Mouse (Mus musculus) liver, embryonic 15.5 days (tissue): Measurements from ENCODE around the gene Kcnh4. TPM values are rescaled to one million over a fixed set of nuclear protein-coding genes. Genes with fewer than 3 reads are reported as not detected.

Source experiments
- ATAC-seq: fragments of 200-750 bp; cut with Nextera tagmentation; 2 replicates; pipeline ENCODE4 v1.8.0; 2017; ENCODE audit warnings: moderate number of reproducible peaks, mild to moderate bottlenecking, moderate library complexity; ENCODE audit not compliant: insufficient read depth
- H3K27ac ChIP-seq: fragments of 300-500 bp; sonication (generic); replicated peaks from 2 replicates; pipeline ENCODE4 v1.5.1; 2015; ENCODE audit warnings: mild to moderate bottlenecking, inconsistent platforms
- H3K27me3 ChIP-seq: fragments of 300-500 bp; sonication (generic); 2 replicates; pipeline ENCODE4 v1.6.1; 2015; ENCODE audit warnings: mild to moderate bottlenecking, inconsistent platforms
- H3K36me3 ChIP-seq: fragments of 300-500 bp; sonication (generic); replicated peaks from 2 replicates; pipeline ENCODE4 v1.6.1; 2015; ENCODE audit warnings: moderate library complexity, mild to moderate bottlenecking, inconsistent platforms
- H3K4me1 ChIP-seq: fragments of 300-500 bp; sonication (generic); replicated peaks from 2 replicates; pipeline ENCODE4 v1.6.1; 2015; ENCODE audit warnings: inconsistent platforms
- H3K4me2 ChIP-seq: fragments of 300-500 bp; sonication (generic); 2 replicates; pipeline ENCODE4 v1.6.1; 2015; ENCODE audit warnings: moderate library complexity, mild to moderate bottlenecking, inconsistent platforms
- H3K4me3 ChIP-seq: fragments of 300-500 bp; sonication (generic); replicated peaks from 2 replicates; pipeline ENCODE4 v1.5.1; 2015; ENCODE audit warnings: mild to moderate bottlenecking, inconsistent platforms
- H3K9ac ChIP-seq: fragments of 300-500 bp; sonication (generic); 2 replicates; pipeline ENCODE4 v1.6.1; 2015; ENCODE audit warnings: moderate library complexity, mild to moderate bottlenecking, inconsistent platforms
- H3K9me3 ChIP-seq: fragments of 300-500 bp; sonication (generic); replicated peaks from 2 replicates; pipeline ENCODE4 v1.6.1; 2016; ENCODE audit warnings: inconsistent platforms
- WGBS: fragments of 180-500 bp; shearing (Covaris S2); methylation state at CpG from one replicate; pipeline ENCODE4 v1.1.7; 2015; ENCODE audit warnings: mixed read lengths; ENCODE audit not compliant: insufficient replicate concordance; 5-methylcytosine and 5-hydroxymethylcytosine counted together
- polyA plus RNA-seq: library from polyadenylated mRNA; unstranded; fragments of >200 nt; fragmentation: Nextera tagmentation; extraction: Ambion mirVana; gene quantifications from 2 replicates; pipeline ENCODE4 v1.2.1, GENCODE M21; 2015

Kcnh4 gene
- polyA plus RNA-seq, 1 experiment from 2014 or later, result not detected

- peak within 1 kb of the TSS; percentile 81 for H3K4me2 ChIP-seq
- H3K4me1 ChIP-seq, result peaks cover 26% of the 10 kb centered on the region
- no peaks in the 10 kb centered on the region for H3K36me3 ChIP-seq
- no peaks in the 10 kb centered on the region for H3K9me3 ChIP-seq
- ATAC-seq, result no peak
- 70% methylated on average over 7 of the region's 7 CpGs for WGBS
- H3K9ac ChIP-seq, result no peak within 1 kb of the TSS; the same call in 1 of the 2 replicates
- peaks cover 54% of the 10 kb centered on the region for H3K27me3 ChIP-seq
- peak within 1 kb of the TSS; percentile 53 for H3K4me3 ChIP-seq
- no peak within 1 kb of the TSS for H3K27ac ChIP-seq
Observed at GRCm38 (mm10) chr11:100762831-100763230, 3.1 kb upstream of the Kcnh4 start, which contains the start of gene Hcrt. Hcrt (minus strand) TSS chr11:100762931.

GRCm38 (mm10) chr11:100761547-100762045 lies 1.9 kb upstream of the Kcnh4 start:
- peak overlapping the region; percentile 81 for H3K4me2 ChIP-seq
- H3K27ac ChIP-seq, result no peak overlapping the region
- peak overlapping the region; percentile 53 for H3K4me3 ChIP-seq
- no peaks in the 10 kb centered on the region for H3K9me3 ChIP-seq
- under 1% methylated on average over 27 of the region's 27 CpGs for WGBS
- peak; percentile 61 for ATAC-seq
- no peak overlapping the region; the same call in 1 of the 2 replicates for H3K9ac ChIP-seq
- no peaks in the 10 kb centered on the region for H3K36me3 ChIP-seq
- H3K4me1 ChIP-seq, result peaks cover 26% of the 10 kb centered on the region
- H3K27me3 ChIP-seq, result peaks cover 66% of the 10 kb centered on the region

GRCm38 (mm10) chr11:100758707-100759610 lies 783 bp downstream of the Kcnh4 start:
- no peak for ATAC-seq
- Histone ChIP-seq H3K9ac (no peak overlapping the region), H3K27me3 (peaks cover 92% of the 10 kb centered on the region), H3K4me1 (peaks cover 26% of the 10 kb centered on the region), H3K4me2 (peak overlapping the region; percentile 72), H3K36me3 (no peaks in the 10 kb centered on the region), H3K9me3 (no peaks in the 10 kb centered on the region), H3K27ac (no peak overlapping the region), H3K4me3 (peak overlapping the region; percentile 44)
- 3% methylated on average over 35 of the region's 35 CpGs for WGBS

- Histone ChIP-seq H3K36me3 (no peaks in the 10 kb centered on the region), H3K9ac (no peak overlapping the region), H3K4me2 (no peak overlapping the region), H3K4me3 (no peak overlapping the region), H3K4me1 (peaks cover 26% of the 10 kb centered on the region), H3K9me3 (no peaks in the 10 kb centered on the region), H3K27ac (no peak overlapping the region), H3K27me3 (peaks cover 94% of the 10 kb centered on the region)
- ATAC-seq, result no peak
- WGBS, result 59% methylated on average over 12 of the region's 12 CpGs
Observed at GRCm38 (mm10) chr11:100757566-100757965, 2.2 kb downstream of the Kcnh4 start.

- peaks cover 94% of the 10 kb centered on the region for H3K27me3 ChIP-seq
- WGBS, result 57% methylated on average over 6 of the region's 6 CpGs
Observed at GRCm38 (mm10) chr11:100756476-100756875, 3.3 kb downstream of the Kcnh4 start.

GRCm38 (mm10) chr11:100754693-100755057 lies 5.1 kb downstream of the Kcnh4 start:
- Histone ChIP-seq H3K4me3 (no peak overlapping the region), H3K27me3 (peaks cover 90% of the 10 kb centered on the region), H3K9ac (no peak overlapping the region), H3K36me3 (no peaks in the 10 kb centered on the region), H3K4me1 (peaks cover 8% of the 10 kb centered on the region), H3K27ac (no peak overlapping the region), H3K4me2 (no peak overlapping the region), H3K9me3 (no peaks in the 10 kb centered on the region)
- ATAC-seq, result no peak
- WGBS, result 84% methylated on average over 3 of the region's 3 CpGs

More at GRCm38 (mm10) chr11:100756476-100756875, 3.3 kb downstream of the Kcnh4 start:
- H3K4me3 ChIP-seq, result no peak overlapping the region
- no peak overlapping the region for H3K4me2 ChIP-seq
- H3K9me3 ChIP-seq, result no peaks in the 10 kb centered on the region
- H3K4me1 ChIP-seq, result peaks cover 20% of the 10 kb centered on the region
- H3K27ac ChIP-seq, result no peak overlapping the region
- H3K36me3 ChIP-seq, result no peaks in the 10 kb centered on the region
- H3K9ac ChIP-seq, result no peak overlapping the region
- no peak for ATAC-seq

GRCm38 (mm10) chr11:100754021-100754692 lies 5.6 kb downstream of the Kcnh4 start:
- Histone ChIP-seq H3K27ac (no peak overlapping the region), H3K9me3 (no peaks in the 10 kb centered on the region), H3K36me3 (no peaks in the 10 kb centered on the region), H3K4me3 (no peak overlapping the region), H3K9ac (no peak overlapping the region), H3K27me3 (peaks cover 90% of the 10 kb centered on the region), H3K4me2 (no peak overlapping the region), H3K4me1 (peaks cover 3% of the 10 kb centered on the region)
- WGBS, result 68% methylated on average over 12 of the region's 12 CpGs
- no peak for ATAC-seq

GRCm38 (mm10) chr11:100752294-100752693 lies 7.4 kb downstream of the Kcnh4 start:
- WGBS, result 40% methylated on average over 10 of the region's 10 CpGs
- no peak for ATAC-seq
- H3K27me3 ChIP-seq, result peaks cover 89% of the 10 kb centered on the region

GRCm38 (mm10) chr11:100750127-100750526 lies 9.6 kb downstream of the Kcnh4 start:
- Histone ChIP-seq H3K36me3 (no peaks in the 10 kb centered on the region), H3K4me2 (no peak overlapping the region), H3K27me3 (peaks cover 81% of the 10 kb centered on the region), H3K27ac (no peak overlapping the region), H3K4me1 (peaks cover 16% of the 10 kb centered on the region), H3K9ac (no peak overlapping the region), H3K4me3 (no peak overlapping the region), H3K9me3 (no peaks in the 10 kb centered on the region)
- no peak for ATAC-seq
- 71% methylated on average over 16 of the region's 16 CpGs for WGBS

More at GRCm38 (mm10) chr11:100752294-100752693, 7.4 kb downstream of the Kcnh4 start:
- Histone ChIP-seq H3K4me2 (no peak overlapping the region), H3K4me1 (peaks cover 4% of the 10 kb centered on the region), H3K4me3 (no peak overlapping the region), H3K9me3 (no peaks in the 10 kb centered on the region), H3K27ac (no peak overlapping the region), H3K9ac (no peak overlapping the region), H3K36me3 (no peaks in the 10 kb centered on the region)

- no peak overlapping the region for H3K4me3 ChIP-seq
- H3K36me3 ChIP-seq, result no peaks in the 10 kb centered on the region
- whole genome bisulfite sequencing, result 41% methylated on average over 25 of the region's 25 CpGs
- peaks cover 81% of the 10 kb centered on the region for H3K27me3 ChIP-seq
- ATAC-seq, result no peak
- H3K9ac ChIP-seq, result no peak overlapping the region
- no peaks in the 10 kb centered on the region for H3K9me3 ChIP-seq
- no peak overlapping the region for H3K27ac ChIP-seq
- H3K4me1 ChIP-seq, result peaks cover 16% of the 10 kb centered on the region
- no peak overlapping the region for H3K4me2 ChIP-seq
Observed at GRCm38 (mm10) chr11:100749469-100749868, 10.3 kb downstream of the Kcnh4 start.

GRCm38 (mm10) chr11:100748620-100749019 lies 11.1 kb downstream of the Kcnh4 start:
- Histone ChIP-seq H3K27ac (no peak overlapping the region), H3K9me3 (no peaks in the 10 kb centered on the region), H3K36me3 (no peaks in the 10 kb centered on the region), H3K9ac (no peak overlapping the region), H3K4me2 (no peak overlapping the region), H3K4me3 (no peak overlapping the region), H3K27me3 (peaks cover 74% of the 10 kb centered on the region), H3K4me1 (peaks cover 16% of the 10 kb centered on the region)
- 28% methylated on average over 4 of the region's 4 CpGs for WGBS
- ATAC-seq, result no peak
